Mouse (Mus musculus) MEL (cell line): ENCODE results near the gene Nudt14. TPM values are rescaled to one million over a fixed set of nuclear protein-coding genes. Genes with fewer than 3 reads are reported as not detected.

Experiments
- DNase-seq: peaks from one replicate; pipeline ENCODE4 v3.0.0; 2011; ENCODE audit warnings: low read depth, low spot score
- H3K27ac ChIP-seq: 2 replicates; pipeline ENCODE4 v1.5.1; 2012; ENCODE audit warnings: low read depth, mild to moderate bottlenecking, control low read depth, low read length, moderate library complexity; ENCODE audit not compliant: control insufficient read depth
- H3K27me3 ChIP-seq, 2 experiments: fragments of 150-350 bp in 1 of 2; sonication (generic) in 1 of 2; 2 replicates each; pipeline ENCODE4 v1.6.1; 2012; ENCODE audit warnings: low read length in 2 of 2, mild to moderate bottlenecking in 2 of 2, improper control_type of control experiment in 1 of 2, moderate library complexity in 1 of 2; ENCODE audit not compliant: insufficient read depth in 2 of 2, control insufficient read depth in 1 of 2
- H3K36me3 ChIP-seq, 2 experiments: 2 replicates each; pipeline ENCODE4 v1.6.1; 2012 to 2014; ENCODE audit warnings: low read length in 2 of 2, improper control_type of control experiment in 1 of 2, inconsistent platforms in 1 of 2, mild to moderate bottlenecking in 1 of 2; ENCODE audit not compliant: insufficient read depth in 2 of 2, control insufficient read depth in 1 of 2
- H3K4me1 ChIP-seq, 2 experiments: fragments of 150-350 bp in 1 of 2; sonication (generic) in 1 of 2; 2 replicates each; pipeline ENCODE4 v1.6.1; 2012; ENCODE audit warnings: low read length in 2 of 2, improper control_type of control experiment in 1 of 2, mild to moderate bottlenecking in 1 of 2; ENCODE audit not compliant: insufficient read depth in 2 of 2, control insufficient read depth in 1 of 2
- H3K4me3 ChIP-seq, 2 experiments: fragments of 150-350 bp in 1 of 2; sonication (generic) in 1 of 2; 2 replicates each; pipeline ENCODE4 v1.5.1; 2012; ENCODE audit warnings: low read depth in 2 of 2, low read length in 2 of 2, mild to moderate bottlenecking in 2 of 2, moderate library complexity in 2 of 2, control low read depth in 1 of 2, improper control_type of control experiment in 1 of 2; ENCODE audit not compliant: control insufficient read depth in 1 of 2, insufficient read depth in 1 of 2
- H3K79me2 ChIP-seq: 2 replicates; pipeline ENCODE4 v1.6.1; 2012; ENCODE audit warnings: mild to moderate bottlenecking, low read length, moderate library complexity; ENCODE audit not compliant: control insufficient read depth, poor library complexity, insufficient read depth
- H3K9ac ChIP-seq: 2 replicates; pipeline ENCODE4 v1.6.1; 2012; ENCODE audit warnings: low read depth, mild to moderate bottlenecking, control low read depth, low read length, moderate library complexity; ENCODE audit not compliant: control insufficient read depth, poor library complexity, severe bottlenecking
- H3K9me3 ChIP-seq: fragments of 150-350 bp; sonication (generic); replicated peaks from 2 replicates; pipeline ENCODE4 v1.6.1; 2012; ENCODE audit warnings: mild to moderate bottlenecking, low read length, improper control_type of control experiment, moderate library complexity; ENCODE audit not compliant: insufficient read depth
- BHLHE40 ChIP-seq: IDR thresholded peaks from 2 replicates; pipeline ENCODE4 v1.6.1; 2012; ENCODE audit warnings: low read depth, mild to moderate bottlenecking, inconsistent platforms, low read length, improper control_type of control experiment, borderline replicate concordance
- CHD1 ChIP-seq: IDR thresholded peaks from 2 replicates; pipeline ENCODE4 v1.6.1; 2012; ENCODE audit warnings: low read depth, mild to moderate bottlenecking, inconsistent platforms, low read length, improper control_type of control experiment
- CHD2 ChIP-seq: IDR thresholded peaks from 2 replicates; pipeline ENCODE4 v1.6.1; 2011; ENCODE audit warnings: low read length, improper control_type of control experiment
- CTCF ChIP-seq, 3 experiments: IDR thresholded peaks in 2 of 3; conservative IDR thresholded peaks in 1 of 3; 2 replicates each; pipeline ENCODE4 v1.5.1; 2011 to 2012; ENCODE audit warnings: low read length in 3 of 3, low read depth in 2 of 3, mild to moderate bottlenecking in 2 of 3, improper control_type of control experiment in 1 of 3, inconsistent platforms in 1 of 3, mixed read lengths in 1 of 3, moderate library complexity in 1 of 3; ENCODE audit not compliant: control insufficient read depth in 1 of 3, insufficient read depth in 1 of 3, poor library complexity in 1 of 3, severe bottlenecking in 1 of 3
- E2F4 ChIP-seq: IDR thresholded peaks from 2 replicates; pipeline ENCODE4 v1.6.1; 2011; ENCODE audit warnings: low read depth, low read length, improper control_type of control experiment, borderline replicate concordance
- ELF1 ChIP-seq: IDR thresholded peaks from 2 replicates; pipeline ENCODE4 v1.6.1; 2014; ENCODE audit warnings: low read depth, mild to moderate bottlenecking, inconsistent platforms, low read length, improper control_type of control experiment, moderate library complexity
- EP300 ChIP-seq, 2 experiments: IDR thresholded peaks; 2 replicates each; pipeline ENCODE4 v1.6.1; 2011; ENCODE audit warnings: improper control_type of control experiment in 2 of 2, low read length in 2 of 2, low read depth in 1 of 2, mild to moderate bottlenecking in 1 of 2
- ETS1 ChIP-seq: IDR thresholded peaks from 2 replicates; pipeline ENCODE4 v1.6.1; 2012; ENCODE audit warnings: low read depth, mild to moderate bottlenecking, inconsistent platforms, low read length, improper control_type of control experiment, moderate library complexity
- GABPA ChIP-seq: IDR thresholded peaks from 2 replicates; pipeline ENCODE4 v1.6.1; 2012; ENCODE audit warnings: low read depth, mild to moderate bottlenecking, inconsistent platforms, low read length, improper control_type of control experiment, moderate library complexity
- GATA1 ChIP-seq: IDR thresholded peaks from 2 replicates; pipeline ENCODE4 v1.6.1; 2011; ENCODE audit warnings: low read depth, low read length, improper control_type of control experiment
- HCFC1 ChIP-seq: IDR thresholded peaks from 2 replicates; pipeline ENCODE4 v1.6.1; 2012; ENCODE audit warnings: low read depth, mild to moderate bottlenecking, inconsistent platforms, low read length, improper control_type of control experiment, moderate library complexity
- JUND ChIP-seq: IDR thresholded peaks from 2 replicates; pipeline ENCODE4 v1.6.1; 2011; ENCODE audit warnings: low read depth, mild to moderate bottlenecking, improper control_type of control experiment, low read length
- KAT2A ChIP-seq: conservative IDR thresholded peaks from 2 replicates; pipeline ENCODE4 v1.6.1; 2012; ENCODE audit warnings: low read depth, low read length, improper control_type of control experiment, inconsistent platforms
- MAFK ChIP-seq: IDR thresholded peaks from 2 replicates; pipeline ENCODE4 v1.6.1; 2011; ENCODE audit warnings: low read depth, mild to moderate bottlenecking, low read length, improper control_type of control experiment, borderline replicate concordance
- MAX ChIP-seq: IDR thresholded peaks from 2 replicates; pipeline ENCODE4 v1.6.1; 2011; ENCODE audit warnings: low read length, improper control_type of control experiment
- MEF2A ChIP-seq: IDR thresholded peaks from 2 replicates; pipeline ENCODE4 v1.6.1; 2014; ENCODE audit warnings: low read depth, mild to moderate bottlenecking, inconsistent platforms, low read length, improper control_type of control experiment; ENCODE audit not compliant: poor library complexity, insufficient replicate concordance, severe bottlenecking; ENCODE audit errors: extremely low read depth
- MXI1 ChIP-seq: IDR thresholded peaks from 2 replicates; pipeline ENCODE4 v1.6.1; 2011; ENCODE audit warnings: mild to moderate bottlenecking, low read depth, low read length, improper control_type of control experiment
- MYB ChIP-seq: IDR thresholded peaks from 2 replicates; pipeline ENCODE4 v1.6.1; 2011; ENCODE audit warnings: mild to moderate bottlenecking, low read depth, low read length, improper control_type of control experiment
- MYC ChIP-seq: IDR thresholded peaks from 2 replicates; pipeline ENCODE4 v1.6.1; 2011; ENCODE audit warnings: low read depth, mild to moderate bottlenecking, low read length, improper control_type of control experiment, moderate library complexity
- NELFE ChIP-seq: IDR thresholded peaks from 2 replicates; pipeline ENCODE4 v1.6.1; 2011; ENCODE audit warnings: low read depth, low read length, improper control_type of control experiment
- NRF1 ChIP-seq: IDR thresholded peaks from 2 replicates; pipeline ENCODE4 v1.6.1; 2014; ENCODE audit warnings: low read depth, mild to moderate bottlenecking, inconsistent platforms, low read length, improper control_type of control experiment, moderate library complexity; ENCODE audit not compliant: poor library complexity, insufficient read depth, severe bottlenecking
- POLR2A ChIP-seq, 2 experiments: IDR thresholded peaks; 2 replicates each; pipeline ENCODE4 v1.6.1; 2011 to 2012; ENCODE audit warnings: low read length in 2 of 2, mild to moderate bottlenecking in 2 of 2, control low read depth in 1 of 2, improper control_type of control experiment in 1 of 2, low read depth in 1 of 2, moderate library complexity in 1 of 2; ENCODE audit not compliant: control insufficient read depth in 1 of 2, insufficient read depth in 1 of 2, poor library complexity in 1 of 2
- POLR2AphosphoS2 ChIP-seq: IDR thresholded peaks from 2 replicates; pipeline ENCODE4 v1.6.1; 2011; ENCODE audit warnings: low read length, improper control_type of control experiment
- POLR2AphosphoS5 ChIP-seq: IDR thresholded peaks from 2 replicates; pipeline ENCODE4 v1.6.1; 2012; ENCODE audit warnings: low read depth, borderline replicate concordance, mild to moderate bottlenecking, inconsistent platforms, low read length, moderate library complexity, mixed read lengths
- RAD21 ChIP-seq: IDR thresholded peaks from 2 replicates; pipeline ENCODE4 v1.6.1; 2011; ENCODE audit warnings: mild to moderate bottlenecking, low read depth, low read length, improper control_type of control experiment
- RCOR1 ChIP-seq: IDR thresholded peaks from 2 replicates; pipeline ENCODE4 v1.6.1; 2012; ENCODE audit warnings: low read depth, mild to moderate bottlenecking, inconsistent platforms, low read length, improper control_type of control experiment
- SIN3A ChIP-seq: IDR thresholded peaks from 2 replicates; pipeline ENCODE4 v1.6.1; 2012; ENCODE audit warnings: low read length, improper control_type of control experiment, inconsistent platforms
- SMC3 ChIP-seq: IDR thresholded peaks from 2 replicates; pipeline ENCODE4 v1.6.1; 2011; ENCODE audit warnings: low read depth, low read length, improper control_type of control experiment
- TAL1 ChIP-seq: IDR thresholded peaks from 2 replicates; pipeline ENCODE4 v1.6.1; 2012; ENCODE audit warnings: mild to moderate bottlenecking, inconsistent platforms, low read length, moderate library complexity, mixed read lengths
- TBP ChIP-seq: IDR thresholded peaks from 2 replicates; pipeline ENCODE4 v1.8.0; 2011; ENCODE audit warnings: low read depth, low read length, improper control_type of control experiment
- TCF12 ChIP-seq: IDR thresholded peaks from 2 replicates; pipeline ENCODE4 v1.6.1; 2014; ENCODE audit warnings: low read depth, mild to moderate bottlenecking, inconsistent platforms, low read length, improper control_type of control experiment, moderate library complexity
- UBTF ChIP-seq: IDR thresholded peaks from 2 replicates; pipeline ENCODE4 v1.6.1; 2012; ENCODE audit warnings: low read depth, mild to moderate bottlenecking, inconsistent platforms, low read length, improper control_type of control experiment, moderate library complexity, borderline replicate concordance; ENCODE audit not compliant: insufficient read depth
- USF1 ChIP-seq: IDR thresholded peaks from 2 replicates; pipeline ENCODE4 v1.6.1; 2014; ENCODE audit warnings: low read depth, mild to moderate bottlenecking, inconsistent platforms, low read length, improper control_type of control experiment, moderate library complexity
- USF2 ChIP-seq, 2 experiments: IDR thresholded peaks; 2 replicates each; pipeline ENCODE4 v1.6.1; 2011 to 2012; ENCODE audit warnings: improper control_type of control experiment in 2 of 2, low read length in 2 of 2, borderline replicate concordance in 1 of 2, inconsistent platforms in 1 of 2, low read depth in 1 of 2, mild to moderate bottlenecking in 1 of 2; ENCODE audit not compliant: insufficient read depth in 1 of 2
- ZC3H11A ChIP-seq: IDR thresholded peaks from 2 replicates; pipeline ENCODE4 v1.6.1; 2012; ENCODE audit warnings: low read depth, mild to moderate bottlenecking, inconsistent platforms, low read length, improper control_type of control experiment
- ZKSCAN1 ChIP-seq: IDR thresholded peaks from 2 replicates; pipeline ENCODE4 v1.6.1; 2012; ENCODE audit warnings: low read depth, mild to moderate bottlenecking, inconsistent platforms, low read length, improper control_type of control experiment, moderate library complexity
- ZMIZ1 ChIP-seq: IDR thresholded peaks from 2 replicates; pipeline ENCODE4 v1.6.1; 2012; ENCODE audit warnings: low read depth, mild to moderate bottlenecking, inconsistent platforms, low read length, improper control_type of control experiment, moderate library complexity
- ZNF384 ChIP-seq: IDR thresholded peaks from 2 replicates; pipeline ENCODE4 v1.6.1; 2012; ENCODE audit warnings: low read depth, mild to moderate bottlenecking, inconsistent platforms, low read length, improper control_type of control experiment
- polyA plus RNA-seq, 2 experiments: library from polyadenylated mRNA; stranded (reverse) in 1 of 2; unstranded in 1 of 2; fragments of >175 nt in 1 of 2; fragments of >200 nt in 1 of 2; gene quantifications; 2 replicates each; pipeline versions ENCODE4 v1.2.1 to v1.2.4; 2012; ENCODE audit warnings: low replicate concordance in 2 of 2, low read depth in 1 of 2; ENCODE audit not compliant: insufficient read length in 2 of 2, insufficient read depth in 1 of 2, missing spikeins in 1 of 2
- total RNA-seq: library from RNA; depleted of rRNA; stranded (reverse); fragments of 300-350 nt; gene quantifications from 2 replicates; pipeline ENCODE4 v1.2.3, GENCODE M21; 2012

The Nudt14 gene
- total and polyA plus RNA-seq, 3 experiments: 19.0 to 61.0 TPM; not detected in 1

GRCm38 (mm10) chr12:112947307-112947706 is 5.4 kb upstream of the Nudt14 start:
- Histone ChIP-seq H3K36me3 (peaks cover 0 to 15% of the 10 kb centered on the region in 2 experiments; a peak in 2 of 4 replicates), H3K79me2 (peaks cover under 1% of the 10 kb centered on the region; the same call in 1 of the 2 replicates), H3K9ac (no peak overlapping the region), H3K4me3 (no peak overlapping the region), H3K27me3 (no peaks in the 10 kb centered on the region), H3K27ac (no peak overlapping the region), H3K9me3 (no peaks in the 10 kb centered on the region), H3K4me1 (peaks cover 12 to 24% of the 10 kb centered on the region in 2 experiments)
- peak; percentile 82 for DNase-seq
- TF ChIP-seq USF1 (no peak), SIN3A (no peak), UBTF (no peak), NRF1 (peak; percentile 54), RAD21 (peak; percentile 69), HCFC1 (no peak), ZC3H11A (peak; percentile 56), EP300 (IDR thresholded peaks at IDR 0.05; ENCODE audit: low read depth in 1 of 2, low read length in 2 of 2) (no peak), CHD2 (no peak), TBP (no peak), GATA1 (no peak), MAX (0 out of 2 replicates have a peak, but pooled peaks have one; percentile 15), ELF1 (no peak), MYB (no peak), E2F4 (no peak), ETS1 (no peak), KAT2A (no peak), TCF12 (no peak), BHLHE40 (no peak), ZMIZ1 (no peak), MEF2A (no peak), CTCF (IDR thresholded peaks at IDR 0.05 in 2 of 3, conservative IDR thresholded peaks at IDR 0.05 in 1 of 3; ENCODE audit: control insufficient read depth in 1 of 3, insufficient read depth in 1 of 3, low read depth in 2 of 3, low read length in 3 of 3, poor library complexity in 1 of 3, severe bottlenecking in 1 of 3) (peak in 2 of 3 experiments; percentile 95 to 97; a peak in 4 of 6 replicates), TAL1 (no peak), RCOR1 (no peak), MYC (no peak), ZNF384 (no peak), MAFK (no peak), GABPA (no peak), SMC3 (peak; percentile 83), USF2 (IDR thresholded peaks at IDR 0.05; ENCODE audit: borderline replicate concordance in 1 of 2, insufficient read depth in 1 of 2, low read depth in 1 of 2, low read length in 2 of 2) (no peak), CHD1 (no peak), MXI1 (no peak), POLR2A (IDR thresholded peaks at IDR 0.05; ENCODE audit: control insufficient read depth in 1 of 2, insufficient read depth in 1 of 2, low read depth in 1 of 2, low read length in 2 of 2, poor library complexity in 1 of 2) (no peak), JUND (no peak), ZKSCAN1 (no peak), POLR2AphosphoS5 (no peak), NELFE (no peak), POLR2AphosphoS2 (no peak)
